Mouse (Mus musculus) layer of hippocampus, postnatal 25 days (tissue): Measurements from ENCODE around the gene Cd163l1. TPM values are rescaled to one million over a fixed set of nuclear protein-coding genes. Genes with fewer than 3 reads are reported as not detected.

Experiments used
- DNase-seq, 2 experiments: peaks; one replicate each; pipeline ENCODE4 v3.0.0; 2022; ENCODE audit warnings: mixed read lengths in 2 of 2, low spot score in 1 of 2; ENCODE audit errors: extremely low spot score in 1 of 2
- total RNA-seq, 2 experiments: library from RNA; stranded (reverse); gene quantifications; 2 replicates each; pipeline ENCODE4 v1.2.3; 2021

Gene Cd163l1
- total RNA-seq, 2 experiments from 2014 or later = 0.39 to 0.63 TPM

GRCm38 (mm10) chr7:140213841-140214240 lies 4.2 kb upstream of the Cd163l1 start:
- DNase-seq = no peak

DNA sequence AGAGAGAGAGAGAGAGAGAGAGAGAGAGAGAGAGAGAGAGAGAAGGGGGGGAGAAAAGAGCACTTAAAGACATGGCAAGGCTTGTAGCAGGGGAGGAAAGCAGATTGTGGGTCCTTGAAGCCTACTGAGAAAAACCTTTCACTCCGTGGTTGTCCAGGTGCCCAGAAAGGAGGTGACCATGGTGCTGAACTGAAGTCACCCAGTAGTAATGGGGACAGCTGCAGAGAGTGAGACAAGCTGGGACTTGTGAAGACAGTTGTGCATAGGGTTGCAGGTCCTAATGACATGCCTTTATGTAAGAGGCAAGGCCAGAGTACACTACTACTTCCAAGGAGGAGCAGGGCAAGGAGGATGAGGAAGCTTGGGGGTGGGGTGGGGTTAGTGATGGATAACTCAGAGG lies 1.2 kb downstream of the Cd163l1 start:
- DNase-seq = no peak

- no peak for DNase-seq
Observed at GRCm38 (mm10) chr7:140220375-140220774, 2.3 kb downstream of the Cd163l1 start.

GRCm38 (mm10) chr7:140224209-140224608 lies 6.1 kb downstream of the Cd163l1 start:
- no peak for DNase-seq

GRCm38 (mm10) chr7:140228476-140228875 lies 10.4 kb downstream of the Cd163l1 start:
- no peak for DNase-seq

- DNase-seq = no peak
Observed at GRCm38 (mm10) chr7:140231026-140231425, 13.0 kb downstream of the Cd163l1 start.

DNA sequence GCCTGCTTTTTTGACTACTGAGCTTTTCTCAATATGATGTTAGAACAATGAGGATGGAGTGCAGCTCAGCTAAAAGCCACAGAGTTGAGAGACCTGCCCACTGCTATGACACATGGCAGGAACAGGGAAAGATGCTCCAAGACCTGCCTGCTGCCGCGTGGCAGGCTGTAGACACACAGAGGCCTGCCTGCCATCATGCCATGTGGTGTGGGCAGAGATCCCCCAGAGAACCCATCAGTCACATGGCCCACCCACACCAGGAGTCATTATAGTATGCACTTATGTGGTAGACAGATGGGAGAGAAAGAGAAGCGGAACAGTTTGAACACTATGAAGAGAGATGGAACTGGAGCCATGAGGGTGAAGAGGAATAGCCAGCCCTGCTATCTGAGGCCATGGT lies 15.6 kb downstream of the Cd163l1 start:
- no peak for DNase-seq

- no peak for DNase-seq
Observed at GRCm38 (mm10) chr7:140247216-140247615, 29.1 kb downstream of the Cd163l1 start, which contains the start of gene 5830411N06Rik. 5830411N06Rik (plus strand) TSS chr7:140247284.

- DNase-seq = no peak
Observed at GRCm38 (mm10) chr7:140253780-140254299, 35.8 kb downstream of the Cd163l1 start.

Other genes starting within 250 kb of the Cd163l1 start
- 1 to 10 TPM; 1.0 to 1.4 TPM for gene 6430531B16Rik, start 239.5 kb upstream of the Cd163l1 start, total RNA-seq
- gene Adam8, start 225.7 kb upstream of the Cd163l1 start, total RNA-seq = 1 to 10 TPM; 3.3 to 3.4 TPM
- 10 to 100 TPM; 21.7 to 26.4 TPM for gene Zfp511, start 181.9 kb upstream of the Cd163l1 start, total RNA-seq
- gene Tubgcp2, start 181.6 kb upstream of the Cd163l1 start, total RNA-seq = 10 to 100 TPM; 36.6 to 38.0 TPM
- under 1 TPM; 0.12 to 0.14 TPM for gene Msx3, start 169.2 kb upstream of the Cd163l1 start, total RNA-seq
- 100 to 1,000 TPM; 235 to 258 TPM for gene Caly, start 135.7 kb upstream of the Cd163l1 start, total RNA-seq
- not detected for gene Prap1, start 124.9 kb upstream of the Cd163l1 start, total RNA-seq
- gene Fuom, start 115.8 kb upstream of the Cd163l1 start, total RNA-seq = 10 to 100 TPM; 38.3 to 47.5 TPM
- gene Paox, start 102.5 kb upstream of the Cd163l1 start, total RNA-seq = 1 to 10 TPM; 4.0 to 4.7 TPM
- 10 to 100 TPM; 52.1 to 59.8 TPM for gene Echs1, start 101.8 kb upstream of the Cd163l1 start, total RNA-seq
- gene Mtg1, start 80.7 kb upstream of the Cd163l1 start, total RNA-seq = 10 to 100 TPM; 24.9 to 30.2 TPM
- 100 to 1,000 TPM; 191 to 207 TPM for gene Sprn, start 63.4 kb upstream of the Cd163l1 start, total RNA-seq
- gene Olfr522, start 53.5 kb upstream of the Cd163l1 start, total RNA-seq = not detected
- under 1 TPM in 1 of 2 experiments, not detected in 1; 0.25 TPM for gene Olfr523, start 45.0 kb upstream of the Cd163l1 start, total RNA-seq
- gene Olfr524, start 12.3 kb upstream of the Cd163l1 start, total RNA-seq = not detected
- under 1 TPM; 0.22 to 0.26 TPM for gene 5830411N06Rik, start 29.0 kb downstream of the Cd163l1 start, total RNA-seq
- gene Olfr525, start 102.6 kb downstream of the Cd163l1 start, total RNA-seq = not detected
- gene Olfr527, start 115.8 kb downstream of the Cd163l1 start, total RNA-seq = not detected
- not detected for gene Olfr60, start 143.4 kb downstream of the Cd163l1 start, total RNA-seq
- gene Olfr530, start 158.1 kb downstream of the Cd163l1 start, total RNA-seq = not detected
- not detected for gene Olfr531, start 184.7 kb downstream of the Cd163l1 start, total RNA-seq
- not detected for gene Olfr532, start 203.4 kb downstream of the Cd163l1 start, total RNA-seq
- gene Olfr533, start 245.1 kb downstream of the Cd163l1 start, total RNA-seq = not detected